Mouse (Mus musculus) small intestine, adult 2 months (tissue): ENCODE measurements around the gene Lgals1. TPM values are rescaled to one million over a fixed set of nuclear protein-coding genes. Genes with fewer than 3 reads are reported as not detected.

Experiments used
- H3K27ac ChIP-seq: fragments of 200-500 bp; 2 replicates; pipeline ENCODE4 v1.5.1; 2012; ENCODE audit warnings: low read depth, low read length, control low read depth, inconsistent platforms; ENCODE audit not compliant: insufficient read depth
- H3K27me3 ChIP-seq: fragments of 200-500 bp; 2 replicates; pipeline ENCODE4 v1.6.1; 2012; ENCODE audit warnings: mild to moderate bottlenecking, moderate library complexity, low read length, inconsistent platforms; ENCODE audit not compliant: control insufficient read depth, insufficient read depth
- H3K36me3 ChIP-seq: fragments of 200-500 bp; 2 replicates; pipeline ENCODE4 v1.6.1; 2012; ENCODE audit warnings: mild to moderate bottlenecking, low read length, control low read depth, inconsistent platforms; ENCODE audit not compliant: control insufficient read depth, insufficient read depth
- H3K4me1 ChIP-seq: fragments of 200-500 bp; 2 replicates; pipeline ENCODE4 v1.6.1; 2012; ENCODE audit warnings: low read length, inconsistent platforms, mixed read lengths; ENCODE audit not compliant: control insufficient read depth, insufficient read depth, insufficient read length
- H3K4me3 ChIP-seq: fragments of 200-500 bp; 2 replicates; pipeline ENCODE4 v1.5.1; 2012; ENCODE audit warnings: low read depth, mild to moderate bottlenecking, control low read depth, inconsistent platforms, low read length, moderate library complexity
- CTCF ChIP-seq: fragments of 200-500 bp; IDR thresholded peaks from 2 replicates; pipeline ENCODE4 v1.5.1; 2012; ENCODE audit warnings: low read depth, mild to moderate bottlenecking, control low read depth, inconsistent platforms, low read length, moderate library complexity, mixed read lengths; ENCODE audit not compliant: insufficient replicate concordance, insufficient read length; ENCODE audit errors: extremely low read depth
- POLR2A ChIP-seq: fragments of 200-500 bp; IDR thresholded peaks from 2 replicates; pipeline ENCODE4 v1.6.1; 2012; ENCODE audit warnings: low read depth, mild to moderate bottlenecking, control low read depth, inconsistent platforms, low read length, moderate library complexity
- WGBS: fragments of 180-500 bp; shearing (Covaris S2); methylation state at CpG from one replicate; pipeline ENCODE4 v1.1.7; 2018; 5-methylcytosine and 5-hydroxymethylcytosine counted together
- polyA plus RNA-seq: library from polyadenylated mRNA; depleted of rRNA; stranded (reverse); fragments of >200 nt; gene quantifications from 2 replicates; pipeline ENCODE4 v1.2.3, GENCODE M21; 2012

Gene Lgals1
- polyA plus RNA-seq, 1 experiment = 51.7 TPM

DNA sequence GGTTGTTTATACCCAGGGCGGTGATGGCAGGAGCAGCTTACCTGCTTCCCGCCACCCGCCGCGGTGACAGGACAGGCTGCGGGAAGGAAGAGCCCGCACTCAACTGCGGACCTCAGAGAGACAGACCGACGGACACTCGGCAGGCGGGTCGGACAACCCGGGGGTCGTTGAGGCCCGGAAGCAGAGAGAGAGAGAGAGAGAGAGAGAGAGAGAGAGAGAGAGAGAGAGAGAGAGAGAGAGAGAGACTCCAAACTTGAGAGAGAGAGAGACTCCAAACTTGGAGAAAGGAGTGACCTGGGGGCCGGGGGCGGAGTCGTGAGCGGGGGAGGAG lies 27.2 kb upstream of the Lgals1 start, which contains the start of gene Gm49510:
Gene Gm49510 (plus strand): TSS at position 259 of the 331 bp plus-strand sequence.
- H3K4me3 ChIP-seq = peak within 1 kb of the TSS; percentile 79
- no peaks in the 10 kb centered on the region for H3K27me3 ChIP-seq
- TF ChIP-seq POLR2A (no peak), CTCF (no peak)
- H3K27ac ChIP-seq = peak within 1 kb of the TSS; percentile 76
- H3K4me1 ChIP-seq = peaks cover 45% of the 10 kb centered on the region
- 1% methylated on average over 20 of the region's 20 CpGs for WGBS
- H3K36me3 ChIP-seq = peaks cover 3% of the 10 kb centered on the region

DNA sequence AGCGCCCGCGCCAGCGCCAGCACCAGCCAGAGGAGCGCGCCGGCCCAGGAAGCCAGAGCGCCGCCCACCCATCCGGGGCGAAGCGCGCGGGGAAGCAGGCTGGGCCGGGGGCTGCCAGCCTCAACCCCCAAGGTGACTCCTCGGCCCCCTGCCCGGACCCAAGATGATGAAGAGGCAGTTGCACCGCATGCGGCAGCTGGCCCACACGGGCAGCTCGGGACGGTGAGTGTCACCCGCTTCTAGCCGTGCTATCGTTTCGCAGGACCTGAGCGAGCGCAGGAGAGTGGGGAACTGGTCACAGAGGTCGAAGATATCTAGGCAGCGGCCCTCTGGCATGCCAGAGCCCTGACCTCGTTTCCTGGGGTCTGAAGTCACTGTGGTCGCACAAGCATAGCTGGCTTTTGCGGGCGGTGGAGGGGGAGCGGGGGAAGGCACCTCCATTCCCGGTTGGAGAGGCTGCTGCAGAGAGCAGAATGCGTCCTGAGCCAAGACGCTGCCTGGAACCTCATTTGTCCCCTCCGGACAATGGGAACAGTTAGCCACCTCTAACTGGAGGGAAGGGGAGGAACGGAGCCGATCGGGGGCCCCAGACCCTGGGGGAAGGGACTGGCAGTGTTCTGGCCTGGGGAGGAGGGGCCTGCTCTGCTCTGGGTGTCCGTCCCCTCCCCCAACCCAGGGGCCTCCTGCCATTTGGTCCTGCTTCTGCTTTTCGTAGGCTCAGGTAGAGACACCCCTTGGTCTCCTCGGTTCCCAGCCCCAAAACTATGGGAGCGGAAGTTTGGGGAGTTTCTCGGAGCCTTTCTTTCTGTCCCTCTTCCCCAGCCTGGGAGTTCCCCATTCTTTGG lies 26.6 kb upstream of the Lgals1 start, which contains the start of gene Sh3bp1:
Gene Sh3bp1 (plus strand): TSS at position 29 of the 845 bp plus-strand sequence.
- Histone ChIP-seq H3K27ac (peak within 1 kb of the TSS; percentile 76), H3K4me1 (peaks cover 42% of the 10 kb centered on the region), H3K4me3 (peak within 1 kb of the TSS; percentile 79), H3K27me3 (no peaks in the 10 kb centered on the region), H3K36me3 (peaks cover 5% of the 10 kb centered on the region; the same call in 1 of the 2 replicates)
- 7% methylated on average over 47 of the region's 47 CpGs for WGBS
- no peak for TF ChIP-seq POLR2A
- TF ChIP-seq CTCF = no peak

DNA sequence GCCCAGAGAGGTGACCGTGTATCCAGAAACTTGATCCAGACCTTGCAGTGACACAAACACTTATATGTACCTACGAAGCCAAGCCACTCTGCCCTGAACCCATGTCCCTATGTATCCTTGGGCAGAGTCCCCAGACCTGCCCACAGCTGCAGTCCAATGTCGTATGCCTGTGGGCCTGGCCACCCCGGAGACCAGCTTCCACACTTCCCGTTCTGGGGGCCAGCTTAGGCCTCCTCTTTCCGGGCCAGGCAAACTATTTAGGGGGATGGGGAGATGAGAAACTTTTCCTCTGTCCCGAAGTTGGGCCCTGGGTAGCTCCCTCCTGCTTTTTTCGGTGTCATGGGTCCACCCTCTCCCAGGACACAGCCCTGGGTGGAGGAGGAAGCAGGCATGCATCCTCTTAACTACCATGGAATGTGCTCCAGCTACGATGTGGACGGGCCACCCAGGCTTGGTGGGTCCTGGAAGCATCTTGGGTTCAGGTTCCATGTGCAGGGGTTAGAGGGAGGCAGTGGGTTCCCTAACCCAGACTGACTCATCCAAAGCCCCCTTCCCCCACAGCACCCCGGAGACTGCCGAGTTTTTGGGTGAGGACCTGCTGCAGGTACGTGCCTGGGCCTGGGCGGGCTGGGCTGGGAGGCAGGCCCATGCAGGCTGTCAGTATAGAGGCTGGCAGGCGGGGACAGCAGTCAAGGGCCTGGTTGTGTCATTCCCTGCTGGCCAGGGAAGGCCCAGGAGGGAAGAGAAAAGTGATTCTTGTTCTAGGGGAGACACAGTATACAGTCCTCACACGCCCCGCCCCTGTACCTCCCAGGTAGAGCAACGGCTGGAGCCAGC lies 25.7 kb upstream of the Lgals1 start:
- 54% methylated on average over 18 of the region's 18 CpGs for WGBS
- Histone ChIP-seq H3K4me1 (peaks cover 35% of the 10 kb centered on the region), H3K27ac (peak overlapping the region; percentile 36; the same call in 1 of the 2 replicates), H3K36me3 (peaks cover 8% of the 10 kb centered on the region; the same call in 1 of the 2 replicates), H3K27me3 (no peaks in the 10 kb centered on the region), H3K4me3 (peak overlapping the region; percentile 79)
- no peak for TF ChIP-seq POLR2A
- TF ChIP-seq CTCF = no peak

DNA sequence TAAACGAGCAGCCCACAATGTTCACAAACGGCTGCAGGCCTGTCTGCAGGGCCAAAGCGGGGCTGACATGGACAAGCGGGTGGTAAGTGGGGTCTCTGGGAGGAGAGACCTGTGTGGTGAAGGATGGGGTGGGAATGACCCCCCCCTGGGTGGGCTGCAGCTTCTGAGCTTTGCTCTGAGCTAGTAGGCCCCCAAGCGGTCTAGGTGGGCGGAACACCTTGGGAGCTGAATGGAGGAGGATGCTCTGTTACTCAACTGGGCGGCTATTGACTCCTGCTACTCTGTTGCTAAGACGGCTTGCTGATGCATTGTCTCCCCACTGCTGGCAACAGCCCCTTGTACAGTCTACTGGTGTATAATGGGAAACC lies 25.1 kb upstream of the Lgals1 start:
- Histone ChIP-seq H3K27me3 (no peaks in the 10 kb centered on the region), H3K4me1 (peaks cover 29% of the 10 kb centered on the region), H3K27ac (no peak overlapping the region), H3K36me3 (peaks cover 10% of the 10 kb centered on the region; the same call in 1 of the 2 replicates), H3K4me3 (peak overlapping the region; percentile 79)
- no peak for TF ChIP-seq POLR2A
- no peak for TF ChIP-seq CTCF
- 74% methylated on average over 8 of the region's 8 CpGs for WGBS

DNA sequence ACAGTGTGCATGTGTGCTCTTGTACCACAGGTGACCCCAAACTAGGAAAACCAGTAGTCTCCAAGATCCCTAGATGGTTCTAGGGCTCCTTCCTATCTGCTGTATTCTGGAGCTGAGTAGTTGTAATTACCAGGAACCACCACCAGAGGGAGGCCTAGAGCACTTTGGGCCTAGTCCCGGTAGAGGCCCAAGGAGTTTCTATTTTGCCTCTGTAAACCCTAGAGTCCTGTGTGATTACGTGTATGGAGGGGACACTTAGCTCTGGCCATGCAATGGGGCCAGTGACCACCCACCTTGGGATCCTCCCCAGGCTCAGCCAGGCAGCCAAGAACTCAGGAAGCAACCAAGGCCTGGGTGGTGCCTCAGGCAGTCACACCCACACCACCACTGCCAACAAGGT lies 23.3 kb upstream of the Lgals1 start:
- TF ChIP-seq POLR2A (no peak), CTCF (peak; percentile 78; the same call in 1 of the 2 replicates)
- Histone ChIP-seq H3K36me3 (peaks cover 14% of the 10 kb centered on the region; the same call in 1 of the 2 replicates), H3K27me3 (no peaks in the 10 kb centered on the region), H3K27ac (no peak overlapping the region), H3K4me3 (no peak overlapping the region), H3K4me1 (peaks cover 17% of the 10 kb centered on the region)
- WGBS = 0% methylated on average over 2 of the region's 2 CpGs

DNA sequence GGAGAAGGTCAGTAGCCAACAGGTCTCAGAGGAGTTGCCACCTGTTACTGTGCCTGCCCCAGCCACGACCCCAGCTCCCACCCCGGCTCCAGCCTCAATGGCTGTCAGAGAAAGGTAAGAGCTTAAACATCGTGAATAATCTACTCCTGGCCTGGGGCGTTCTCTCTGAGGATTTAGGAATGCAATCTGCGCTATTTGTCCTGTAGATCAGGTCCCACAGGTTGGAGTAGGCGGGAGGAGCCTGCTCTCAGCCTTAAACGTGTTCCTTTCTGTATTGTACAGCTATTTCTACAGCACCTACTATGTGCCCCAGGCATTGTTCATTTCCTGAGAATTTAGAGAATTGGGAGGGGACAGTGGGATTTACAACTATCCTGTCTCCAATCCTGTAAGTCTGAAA lies 18.1 kb upstream of the Lgals1 start:
- 73% methylated on average over 7 of the region's 7 CpGs for WGBS
- peaks cover 22% of the 10 kb centered on the region; the same call in 1 of the 2 replicates for H3K36me3 ChIP-seq
- H3K4me3 ChIP-seq = no peak overlapping the region
- TF ChIP-seq POLR2A (no peak), CTCF (no peak)
- peaks cover 3% of the 10 kb centered on the region; the same call in 1 of the 2 replicates for H3K4me1 ChIP-seq
- no peaks in the 10 kb centered on the region for H3K27me3 ChIP-seq
- no peak overlapping the region for H3K27ac ChIP-seq
